In the genomic region with DNA sequence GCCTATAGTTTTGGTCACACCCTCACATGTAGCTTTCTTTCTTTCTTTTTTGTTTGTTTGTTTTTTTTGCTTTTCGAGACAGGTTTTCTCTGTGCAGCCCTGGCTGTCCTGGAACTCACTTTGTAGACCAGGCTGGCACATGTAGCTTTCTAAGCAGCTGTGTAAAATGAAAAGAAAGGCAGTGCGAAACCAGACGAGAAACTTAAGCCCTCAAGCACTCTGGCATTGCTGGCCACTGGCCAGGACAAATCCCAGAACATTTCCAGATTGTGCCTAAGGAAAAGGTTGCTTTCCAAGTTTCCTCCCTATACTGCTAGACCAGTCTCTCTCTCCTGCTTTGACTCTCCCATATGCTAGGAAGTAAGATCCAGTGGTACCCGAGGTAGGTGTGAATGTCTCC, we compare ENCODE assay signal across 19 mouse cellular contexts.
DNase-seq lines count a peak whose midpoint lies in the region; ATAC-seq and TF ChIP-seq lines count a peak whose summit lies in the region.
"Had no signal": no experiment of that assay in that cellular context is flagged by ENCODE, and none has a peak within 500 bp of the region (broad histone marks: within the 10 kb centered on the region; RNA-seq: fewer than 3 reads in every experiment).

No protein-coding gene starts in this region.

- no peak for DNase-seq in frontal cortex, postnatal 10 days (ENCODE audit: low spot score in 2 of 2)
- no peak for DNase-seq in midbrain, embryonic 14.5 days
- no peak for DNase-seq in spleen, postnatal 10 days (ENCODE audit: low spot score in 2 of 2)
- no peak for DNase-seq in layer of hippocampus, adult 9-11 months
- DNase-seq: adrenal gland, postnatal 25 days; gastrocnemius, postnatal 25 days; heart, adult 2 months; kidney, adult 9 months; kidney, postnatal 25 days; liver, postnatal 0 days; retina, postnatal 1 day had no signal

- no peak overlapping the region for H3K27ac ChIP-seq in midbrain, embryonic 13.5 days
- no peak overlapping the region for H3K27ac ChIP-seq in midbrain, embryonic 14.5 days (replicated peaks; ENCODE audit: low read depth, low read length)
- peak overlapping the region; percentile 98 for H3K27ac ChIP-seq in embryonic fibroblast, embryonic 13.5 days (ENCODE audit: insufficient read depth, low read length)
- H3K27ac ChIP-seq: heart, adult 2 months; hindbrain, embryonic 13.5 days; midbrain, embryonic 10.5 days had no signal

- no peak overlapping the region for H3K9ac ChIP-seq in midbrain, embryonic 13.5 days (replicated peaks)
- no peak overlapping the region for H3K9ac ChIP-seq in midbrain, embryonic 14.5 days (replicated peaks; ENCODE audit: low read length)
- H3K9ac ChIP-seq: hindbrain, embryonic 13.5 days; liver, postnatal 0 days had no signal

- ATAC-seq in frontal cortex, adult (ENCODE audit: low TSS enrichment): 0 out of 2 replicates have a peak, but pooled peaks have one; percentile 29
- ATAC-seq in midbrain, embryonic 13.5 days: 0 out of 2 replicates have a peak, but pooled peaks have one; percentile 17
- ATAC-seq in midbrain, embryonic 14.5 days (ENCODE audit: low FRiP score, low TSS enrichment): no peak
- ATAC-seq: inflammation-experienced regulatory T-cells, adult 6 months; liver, postnatal 0 days; Patski had no signal

- WGBS in midbrain, embryonic 13.5 days: 78% methylated on average over 4 of the region's 4 CpGs
- WGBS in midbrain, embryonic 14.5 days: 82% methylated on average over 4 of the region's 4 CpGs

- no peak overlapping the region for H3K4me2 ChIP-seq in midbrain, embryonic 13.5 days (replicated peaks)
- no peak overlapping the region for H3K4me2 ChIP-seq in midbrain, embryonic 14.5 days (ENCODE audit: low read length)
- H3K4me2 ChIP-seq: hindbrain, embryonic 13.5 days had no signal

- no peaks in the 10 kb centered on the region for H3K4me1 ChIP-seq in midbrain, embryonic 13.5 days (replicated peaks)
- H3K4me1 ChIP-seq in midbrain, embryonic 14.5 days (ENCODE audit: control insufficient read depth, insufficient read depth, low read length): no peaks in the 10 kb centered on the region
- H3K4me1 ChIP-seq in embryonic fibroblast, embryonic 13.5 days (ENCODE audit: control insufficient read depth, insufficient read depth, low read length): no peaks in the 10 kb centered on the region; the same call in 1 of the 2 replicates
- H3K4me1 ChIP-seq: midbrain, embryonic 10.5 days had no signal

- no peak overlapping the region for H3K4me3 ChIP-seq in midbrain, embryonic 13.5 days (replicated peaks)
- H3K4me3 ChIP-seq in midbrain, embryonic 14.5 days (replicated peaks; ENCODE audit: low read depth, low read length): no peak overlapping the region
- no peak overlapping the region for H3K4me3 ChIP-seq in embryonic fibroblast, embryonic 13.5 days (ENCODE audit: insufficient read depth, low read length)
- H3K4me3 ChIP-seq: erythroblast, embryonic 14.5 days; heart, adult 2 months; hindbrain, embryonic 13.5 days; midbrain, embryonic 10.5 days had no signal

- no peaks in the 10 kb centered on the region for H3K9me3 ChIP-seq in midbrain, embryonic 13.5 days
- no peaks in the 10 kb centered on the region for H3K9me3 ChIP-seq in midbrain, embryonic 14.5 days (ENCODE audit: control insufficient read depth, low read length)
- H3K9me3 ChIP-seq: hindbrain, embryonic 13.5 days; midbrain, embryonic 10.5 days had no signal

- TF ChIP-seq POLR2A in embryonic fibroblast, embryonic 13.5 days (IDR thresholded peaks at IDR 0.05; ENCODE audit: low read depth, low read length): no peak

- no peaks in the 10 kb centered on the region for H3K27me3 ChIP-seq in midbrain, embryonic 13.5 days
- no peaks in the 10 kb centered on the region for H3K27me3 ChIP-seq in midbrain, embryonic 14.5 days (ENCODE audit: control insufficient read depth, insufficient read depth, low read length)
- H3K27me3 ChIP-seq: hindbrain, embryonic 13.5 days; Patski had no signal

- H3K36me3 ChIP-seq in midbrain, embryonic 13.5 days: no peaks in the 10 kb centered on the region
- no peaks in the 10 kb centered on the region for H3K36me3 ChIP-seq in midbrain, embryonic 14.5 days (ENCODE audit: control insufficient read depth, insufficient read depth, low read length)
- H3K36me3 ChIP-seq: hindbrain, embryonic 13.5 days; midbrain, embryonic 10.5 days had no signal

- TF ChIP-seq CTCF in embryonic fibroblast, embryonic 13.5 days (IDR thresholded peaks at IDR 0.05; ENCODE audit: borderline replicate concordance, insufficient read depth, low read length): no peak
